Mouse (Mus musculus): Measurements from ENCODE around the gene Ift57. TPM values are rescaled to one million over a fixed set of nuclear protein-coding genes. Genes with fewer than 3 reads are reported as not detected.

Ift57 gene
- total and polyA plus RNA-seq, 2 experiments from 2014 or later, result 11.8 to 19.2 TPM

- TF ChIP-seq CTCF (IDR thresholded peaks at IDR 0.05; ENCODE audit: low read depth), result no peak
- TF ChIP-seq EP300 (IDR thresholded peaks at IDR 0.05; ENCODE audit: low read depth), result no peak
- no peak overlapping the region for H3K4me2 ChIP-seq (ENCODE audit: low read depth, low read length)
- WGBS, result 95% methylated on average over 1 of the region's 1 CpGs
- 0 out of 2 replicates have a peak, but pooled peaks cover 3% of the 10 kb centered on the region for H3K4me1 ChIP-seq (ENCODE audit: control insufficient read depth, insufficient read depth)
- no peak overlapping the region for H3K9ac ChIP-seq (replicated peaks; ENCODE audit: low read depth, low read length)
- ATAC-seq (ENCODE audit: insufficient read depth, low read depth) (no peak), DNase-seq (ENCODE audit: low spot score) (no peak)
- H3K27me3 ChIP-seq (ENCODE audit: control insufficient read depth, insufficient read depth, low read length), result no peaks in the 10 kb centered on the region
- H3K9me3 ChIP-seq (replicated peaks; ENCODE audit: control insufficient read depth, low read length), result no peaks in the 10 kb centered on the region
- no peak overlapping the region for H3K27ac ChIP-seq (ENCODE audit: low read depth)
- H3K4me3 ChIP-seq (ENCODE audit: low read depth, low read length), result no peak overlapping the region
- no peaks in the 10 kb centered on the region for H3K36me3 ChIP-seq (replicated peaks; ENCODE audit: control insufficient read depth, insufficient read depth, low read length)
These were observed 53.9 kb downstream of the Ift57 start for GRCm38 (mm10) chr16:49752906-49753305.

- Histone ChIP-seq H3K9ac (replicated peaks; ENCODE audit: low read depth, low read length) (no peak overlapping the region), H3K27me3 (ENCODE audit: control insufficient read depth, insufficient read depth, low read length) (no peaks in the 10 kb centered on the region), H3K9me3 (replicated peaks; ENCODE audit: control insufficient read depth, low read length) (no peaks in the 10 kb centered on the region), H3K36me3 (replicated peaks; ENCODE audit: control insufficient read depth, insufficient read depth, low read length) (no peaks in the 10 kb centered on the region), H3K4me2 (ENCODE audit: low read depth, low read length) (no peak overlapping the region), H3K4me1 (ENCODE audit: control insufficient read depth, insufficient read depth) (0 out of 2 replicates have a peak, but pooled peaks cover 3% of the 10 kb centered on the region), H3K27ac (ENCODE audit: low read depth) (no peak overlapping the region), H3K4me3 (ENCODE audit: low read depth, low read length) (no peak overlapping the region)
- ATAC-seq (ENCODE audit: insufficient read depth, low read depth) (no peak), DNase-seq (ENCODE audit: low spot score) (no peak)
- TF ChIP-seq CTCF (IDR thresholded peaks at IDR 0.05; ENCODE audit: low read depth), result no peak
- TF ChIP-seq EP300 (IDR thresholded peaks at IDR 0.05; ENCODE audit: low read depth), result no peak
- 73% methylated on average over 3 of the region's 3 CpGs for WGBS
These were observed 54.3 kb downstream of the Ift57 start for GRCm38 (mm10) chr16:49753318-49753717.

GRCm38 (mm10) chr16:49760517-49761203, 61.6 kb downstream of the Ift57 start:
- 53% methylated on average over 17 of the region's 17 CpGs for WGBS
- ATAC-seq (ENCODE audit: insufficient read depth, low read depth) (no peak), DNase-seq (ENCODE audit: low spot score) (no peak)
- Histone ChIP-seq H3K4me1 (ENCODE audit: control insufficient read depth, insufficient read depth) (0 out of 2 replicates have a peak, but pooled peaks cover 7% of the 10 kb centered on the region), H3K27ac (ENCODE audit: low read depth) (no peak overlapping the region), H3K4me3 (ENCODE audit: low read depth, low read length) (peak overlapping the region; percentile 20; the same call in 1 of the 2 replicates), H3K4me2 (ENCODE audit: low read depth, low read length) (peak overlapping the region; percentile 48), H3K9me3 (replicated peaks; ENCODE audit: control insufficient read depth, low read length) (no peaks in the 10 kb centered on the region), H3K36me3 (replicated peaks; ENCODE audit: control insufficient read depth, insufficient read depth, low read length) (no peaks in the 10 kb centered on the region), H3K27me3 (ENCODE audit: control insufficient read depth, insufficient read depth, low read length) (no peaks in the 10 kb centered on the region), H3K9ac (replicated peaks; ENCODE audit: low read depth, low read length) (no peak overlapping the region)
- TF ChIP-seq CTCF (IDR thresholded peaks at IDR 0.05; ENCODE audit: low read depth) (no peak), EP300 (IDR thresholded peaks at IDR 0.05; ENCODE audit: low read depth) (no peak)

- no peak for ATAC-seq (ENCODE audit: insufficient read depth, low read depth)
- Histone ChIP-seq H3K27me3 (ENCODE audit: control insufficient read depth, insufficient read depth, low read length) (no peaks in the 10 kb centered on the region), H3K27ac (ENCODE audit: low read depth) (no peak overlapping the region), H3K36me3 (replicated peaks; ENCODE audit: control insufficient read depth, insufficient read depth, low read length) (no peaks in the 10 kb centered on the region), H3K4me2 (ENCODE audit: low read depth, low read length) (no peak overlapping the region), H3K9ac (replicated peaks; ENCODE audit: low read depth, low read length) (no peak overlapping the region), H3K4me1 (ENCODE audit: control insufficient read depth, insufficient read depth) (0 out of 2 replicates have a peak, but pooled peaks cover 7% of the 10 kb centered on the region), H3K9me3 (replicated peaks; ENCODE audit: control insufficient read depth, low read length) (no peaks in the 10 kb centered on the region), H3K4me3 (ENCODE audit: low read depth, low read length) (no peak overlapping the region)
- 82% methylated on average over 5 of the region's 5 CpGs for WGBS
- no peak for DNase-seq (ENCODE audit: low spot score)
- TF ChIP-seq EP300 (IDR thresholded peaks at IDR 0.05; ENCODE audit: low read depth) (no peak), CTCF (IDR thresholded peaks at IDR 0.05; ENCODE audit: low read depth) (no peak)
These were observed 62.9 kb downstream of the Ift57 start for GRCm38 (mm10) chr16:49761981-49762380.

- Histone ChIP-seq H3K9me3 (replicated peaks; ENCODE audit: control insufficient read depth, low read length) (no peaks in the 10 kb centered on the region), H3K4me3 (ENCODE audit: low read depth, low read length) (no peak overlapping the region), H3K4me2 (ENCODE audit: low read depth, low read length) (no peak overlapping the region), H3K9ac (replicated peaks; ENCODE audit: low read depth, low read length) (no peak overlapping the region), H3K27me3 (ENCODE audit: control insufficient read depth, insufficient read depth, low read length) (no peaks in the 10 kb centered on the region), H3K36me3 (replicated peaks; ENCODE audit: control insufficient read depth, insufficient read depth, low read length) (no peaks in the 10 kb centered on the region), H3K27ac (ENCODE audit: low read depth) (no peak overlapping the region), H3K4me1 (ENCODE audit: control insufficient read depth, insufficient read depth) (0 out of 2 replicates have a peak, but pooled peaks cover under 1% of the 10 kb centered on the region)
- ATAC-seq (ENCODE audit: insufficient read depth, low read depth) (no peak), DNase-seq (ENCODE audit: low spot score) (peak; percentile 49)
- WGBS, result 44% methylated on average over 3 of the region's 3 CpGs
- TF ChIP-seq EP300 (IDR thresholded peaks at IDR 0.05; ENCODE audit: low read depth) (no peak), CTCF (IDR thresholded peaks at IDR 0.05; ENCODE audit: low read depth) (peak; percentile 60)
These were observed 67.3 kb downstream of the Ift57 start for GRCm38 (mm10) chr16:49766326-49766725.

All from heart, postnatal 0 days (tissue).